Mouse (Mus musculus): ENCODE results near the gene Pigr. TPM values are rescaled to one million over a fixed set of nuclear protein-coding genes. Genes with fewer than 3 reads are reported as not detected.

Pigr gene
- 0.19 and 5.1 TPM in 2 replicates for total RNA-seq (2021)
- long read RNA-seq, experiment 1: 0 reads
- long read RNA-seq, experiment 2, partial matches to known transcripts: 0 of 1 reads
- long read RNA-seq, experiment 2, other reads (novel, unspliced or antisense): 0 of 1 reads

GRCm38 (mm10) chr1:130826448-130826847 is at the start of gene Pigr:
Gene Pigr (plus strand): TSS chr1:130826684.
- DNase-seq: no peak

- DNase-seq: no peak
Measured at GRCm38 (mm10) chr1:130779867-130780266, 46.6 kb upstream of the Pigr start.

- peak; percentile 42 for DNase-seq
Measured at GRCm38 (mm10) chr1:130784054-130784453, 42.4 kb upstream of the Pigr start.

- DNase-seq: no peak
Measured at GRCm38 (mm10) chr1:130787001-130787400, 39.5 kb upstream of the Pigr start.

GRCm38 (mm10) chr1:130789512-130790451 is 36.7 kb upstream of the Pigr start:
- no peak for DNase-seq

GRCm38 (mm10) chr1:130795331-130795730 is 31.2 kb upstream of the Pigr start:
- no peak for DNase-seq

GRCm38 (mm10) chr1:130796967-130797684 is 29.4 kb upstream of the Pigr start:
- peak; percentile 56 for DNase-seq

GRCm38 (mm10) chr1:130798037-130798436 is 28.4 kb upstream of the Pigr start:
- no peak for DNase-seq

- no peak for DNase-seq
Measured at GRCm38 (mm10) chr1:130798551-130798950, 27.9 kb upstream of the Pigr start.

- DNase-seq: no peak
Measured at GRCm38 (mm10) chr1:130799399-130799798, 27.1 kb upstream of the Pigr start.

- DNase-seq: no peak
Measured at GRCm38 (mm10) chr1:130800602-130801001, 25.9 kb upstream of the Pigr start, which contains the start of gene Fcamr. Gene Fcamr (plus strand): TSS chr1:130800902.

- DNase-seq: no peak
Measured at GRCm38 (mm10) chr1:130801511-130801910, 25.0 kb upstream of the Pigr start.

GRCm38 (mm10) chr1:130802976-130803375 is 23.5 kb upstream of the Pigr start:
- DNase-seq: peak; percentile 12

GRCm38 (mm10) chr1:130804279-130804678 is 22.2 kb upstream of the Pigr start:
- DNase-seq: no peak

GRCm38 (mm10) chr1:130810906-130811305 is 15.6 kb upstream of the Pigr start:
- DNase-seq: no peak

GRCm38 (mm10) chr1:130811316-130811715 is 15.2 kb upstream of the Pigr start:
- DNase-seq: no peak

GRCm38 (mm10) chr1:130819737-130820136 is 6.7 kb upstream of the Pigr start:
- DNase-seq: no peak

GRCm38 (mm10) chr1:130820316-130821148 is 6.0 kb upstream of the Pigr start:
- DNase-seq: no peak

- DNase-seq: no peak
Measured at GRCm38 (mm10) chr1:130821149-130821471, 5.4 kb upstream of the Pigr start.

- DNase-seq: no peak
Measured at GRCm38 (mm10) chr1:130821911-130822625, 4.4 kb upstream of the Pigr start.

- no peak for DNase-seq
Measured at GRCm38 (mm10) chr1:130828656-130829055, 2.2 kb downstream of the Pigr start.

All from adrenal gland, postnatal 14 days (tissue).